Mouse (Mus musculus) intestine, postnatal 0 days (tissue): ENCODE results near the gene Glud1. TPM values are rescaled to one million over a fixed set of nuclear protein-coding genes. Genes with fewer than 3 reads are reported as not detected.

Experiments
- ATAC-seq: fragments of 200-750 bp; cut with Nextera tagmentation; 2 replicates; pipeline ENCODE4 v1.8.0; 2017; ENCODE audit warnings: mild to moderate bottlenecking, moderate TSS enrichment, moderate library complexity
- H3K27ac ChIP-seq: fragments of 300-500 bp; sonication (generic); 2 replicates; pipeline ENCODE4 v1.5.1; 2014; ENCODE audit warnings: mild to moderate bottlenecking, low read depth, low read length, moderate library complexity
- H3K27me3 ChIP-seq: fragments of 300-500 bp; sonication (generic); replicated peaks from 2 replicates; pipeline ENCODE4 v1.6.1; 2014; ENCODE audit warnings: low read length, mixed read lengths; ENCODE audit not compliant: control insufficient read depth, insufficient read depth
- H3K36me3 ChIP-seq: fragments of 300-500 bp; sonication (generic); 2 replicates; pipeline ENCODE4 v1.6.1; 2014; ENCODE audit warnings: mild to moderate bottlenecking, moderate library complexity; ENCODE audit not compliant: control insufficient read depth, insufficient read depth
- H3K4me1 ChIP-seq: fragments of 300-500 bp; sonication (generic); replicated peaks from 2 replicates; pipeline ENCODE4 v1.6.1; 2014; ENCODE audit warnings: antibody characterized with exemption, low read length, mixed read lengths; ENCODE audit not compliant: control insufficient read depth, insufficient read depth
- H3K4me2 ChIP-seq: fragments of 300-500 bp; sonication (generic); replicated peaks from 2 replicates; pipeline ENCODE4 v1.6.1; 2014; ENCODE audit warnings: low read depth, mild to moderate bottlenecking, moderate library complexity
- H3K4me3 ChIP-seq: fragments of 300-500 bp; sonication (generic); 2 replicates; pipeline ENCODE4 v1.5.1; 2014; ENCODE audit warnings: low read depth, low read length
- H3K9ac ChIP-seq: fragments of 300-500 bp; sonication (generic); 2 replicates; pipeline ENCODE4 v1.6.1; 2014; ENCODE audit warnings: mild to moderate bottlenecking, low read depth, low read length
- H3K9me3 ChIP-seq: fragments of 300-500 bp; sonication (generic); 2 replicates; pipeline ENCODE4 v1.6.1; 2016; ENCODE audit warnings: mixed run types; ENCODE audit not compliant: control insufficient read depth
- CTCF ChIP-seq: sonication (generic); IDR thresholded peaks from 2 replicates; pipeline ENCODE4 v1.5.1; 2016; ENCODE audit warnings: low read depth, mild to moderate bottlenecking, control low read depth, antibody characterized with exemption, moderate library complexity
- WGBS: fragments of 180-500 bp; shearing (Covaris S2); extraction: QIAGEN DNeasy Blood & Tissue Kit; methylation state at CpG from one replicate; pipeline ENCODE4 v1.1.7; 2014; 5-methylcytosine and 5-hydroxymethylcytosine counted together
- polyA plus RNA-seq: library from polyadenylated mRNA; unstranded; fragments of >200 nt; fragmentation: Nextera tagmentation; extraction: Ambion mirVana; gene quantifications from 2 replicates; pipeline ENCODE4 v1.2.1, GENCODE M21; 2015

Gene Glud1
- polyA plus RNA-seq, 1 experiment from 2014 or later, result 40.8 TPM

- no peaks in the 10 kb centered on the region for H3K9me3 ChIP-seq
- no peak overlapping the region for H3K4me3 ChIP-seq
- H3K27ac ChIP-seq, result no peak overlapping the region
- H3K4me1 ChIP-seq, result no peaks in the 10 kb centered on the region
- TF ChIP-seq CTCF, result no peak
- no peaks in the 10 kb centered on the region for H3K27me3 ChIP-seq
- no peak overlapping the region for H3K9ac ChIP-seq
- no peaks in the 10 kb centered on the region for H3K36me3 ChIP-seq
- no peak overlapping the region for H3K4me2 ChIP-seq
- 71% methylated on average over 7 of the region's 7 CpGs for WGBS
- ATAC-seq, result no peak
These were observed 14.2 kb upstream of the Glud1 start for GRCm38 (mm10) chr14:34296350-34296749.

GRCm38 (mm10) chr14:34297038-34297437, 13.5 kb upstream of the Glud1 start:
- WGBS, result 31% methylated on average over 4 of the region's 4 CpGs
- H3K4me1 ChIP-seq, result no peaks in the 10 kb centered on the region
- no peak for ATAC-seq

GRCm38 (mm10) chr14:34297634-34298033, 12.9 kb upstream of the Glud1 start:
- H3K27ac ChIP-seq, result no peak overlapping the region
- ATAC-seq, result no peak
- no peak for TF ChIP-seq CTCF

More at GRCm38 (mm10) chr14:34297038-34297437, 13.5 kb upstream of the Glud1 start:
- H3K9me3 ChIP-seq, result no peaks in the 10 kb centered on the region
- H3K4me2 ChIP-seq, result no peak overlapping the region
- H3K4me3 ChIP-seq, result no peak overlapping the region
- H3K36me3 ChIP-seq, result no peaks in the 10 kb centered on the region
- no peaks in the 10 kb centered on the region for H3K27me3 ChIP-seq
- TF ChIP-seq CTCF, result no peak
- H3K9ac ChIP-seq, result no peak overlapping the region
- H3K27ac ChIP-seq, result no peak overlapping the region

GRCm38 (mm10) chr14:34298871-34299700, 11.4 kb upstream of the Glud1 start:
- Histone ChIP-seq H3K27me3 (no peaks in the 10 kb centered on the region), H3K4me3 (no peak overlapping the region), H3K9me3 (no peaks in the 10 kb centered on the region), H3K4me2 (0 out of 2 replicates have a peak overlapping the region, but pooled peaks have one; percentile 6), H3K36me3 (no peaks in the 10 kb centered on the region), H3K9ac (no peak overlapping the region), H3K4me1 (0 out of 2 replicates have a peak, but pooled peaks cover 5% of the 10 kb centered on the region), H3K27ac (no peak overlapping the region)
- WGBS, result 33% methylated on average over 11 of the region's 11 CpGs
- TF ChIP-seq CTCF, result no peak
- no peak for ATAC-seq

More at GRCm38 (mm10) chr14:34297634-34298033, 12.9 kb upstream of the Glud1 start:
- Histone ChIP-seq H3K9ac (no peak overlapping the region), H3K9me3 (no peaks in the 10 kb centered on the region), H3K36me3 (no peaks in the 10 kb centered on the region), H3K27me3 (no peaks in the 10 kb centered on the region), H3K4me3 (no peak overlapping the region), H3K4me2 (no peak overlapping the region), H3K4me1 (no peaks in the 10 kb centered on the region)
- 56% methylated on average over 2 of the region's 2 CpGs for WGBS

GRCm38 (mm10) chr14:34302681-34303242, 7.8 kb upstream of the Glud1 start:
- 37% methylated on average over 5 of the region's 5 CpGs for WGBS
- H3K36me3 ChIP-seq, result no peaks in the 10 kb centered on the region; the same call in 1 of the 2 replicates
- H3K4me3 ChIP-seq, result no peak overlapping the region
- no peak for TF ChIP-seq CTCF
- no peak overlapping the region for H3K9ac ChIP-seq
- H3K4me2 ChIP-seq, result no peak overlapping the region
- no peaks in the 10 kb centered on the region for H3K9me3 ChIP-seq
- 0 out of 2 replicates have a peak, but pooled peaks cover 5% of the 10 kb centered on the region for H3K4me1 ChIP-seq
- H3K27ac ChIP-seq, result 0 out of 2 replicates have a peak overlapping the region, but pooled peaks have one; percentile 8
- ATAC-seq, result peak; percentile 50
- no peaks in the 10 kb centered on the region for H3K27me3 ChIP-seq

- no peaks in the 10 kb centered on the region for H3K9me3 ChIP-seq
- no peak overlapping the region for H3K27ac ChIP-seq
- TF ChIP-seq CTCF, result no peak
- 0 out of 2 replicates have a peak, but pooled peaks cover 5% of the 10 kb centered on the region for H3K4me1 ChIP-seq
- H3K4me3 ChIP-seq, result no peak overlapping the region
- no peaks in the 10 kb centered on the region; the same call in 1 of the 2 replicates for H3K36me3 ChIP-seq
- no peak for ATAC-seq
- no peaks in the 10 kb centered on the region for H3K27me3 ChIP-seq
- 26% methylated on average over 5 of the region's 5 CpGs for WGBS
- H3K4me2 ChIP-seq, result no peak overlapping the region
- no peak overlapping the region for H3K9ac ChIP-seq
These were observed 7.3 kb upstream of the Glud1 start for GRCm38 (mm10) chr14:34303265-34303680.
